Mouse (Mus musculus) embryonic facial prominence, embryonic 10.5 days (tissue): ENCODE measurements at regions not wholly inside any gene's neighbourhood (a gene's known extent, or its start where the extent isn't known, plus 50 kb on each side); places are given as distances from the start of the nearest gene placed in this dataset.

ENCODE experiments used
- DNase-seq: peaks from one replicate; pipeline ENCODE4 v3.0.0-alpha.2; 2017; ENCODE audit warnings: low spot score
- H3K27ac ChIP-seq: fragments of 300-500 bp; sonication (generic); replicated peaks from 2 replicates; pipeline ENCODE4 v1.5.1; 2016; ENCODE audit warnings: mild to moderate bottlenecking
- H3K27me3 ChIP-seq: fragments of 300-500 bp; sonication (generic); replicated peaks from 2 replicates; pipeline ENCODE4 v1.6.1; 2016; ENCODE audit warnings: low read depth, mild to moderate bottlenecking; ENCODE audit not compliant: poor library complexity, severe bottlenecking
- H3K36me3 ChIP-seq: fragments of 300-500 bp; sonication (generic); replicated peaks from 2 replicates; pipeline ENCODE4 v1.6.1; 2016; ENCODE audit warnings: mild to moderate bottlenecking, moderate library complexity
- H3K4me1 ChIP-seq: fragments of 300-500 bp; sonication (generic); 2 replicates; pipeline ENCODE4 v1.6.1; 2016
- H3K4me3 ChIP-seq: fragments of 300-500 bp; sonication (generic); 2 replicates; pipeline ENCODE4 v1.5.1; 2016; ENCODE audit warnings: mild to moderate bottlenecking, moderate library complexity
- H3K9me3 ChIP-seq: fragments of 300-500 bp; sonication (generic); 2 replicates; pipeline ENCODE4 v1.6.1; 2016; ENCODE audit warnings: mild to moderate bottlenecking
- WGBS: fragments of 180-500 bp; shearing (Covaris S2); methylation state at CpG from one replicate; pipeline ENCODE4 v1.1.7; 2016; 5-methylcytosine and 5-hydroxymethylcytosine counted together

GRCm38 (mm10) chr16:29706996-29707395 lies 127.9 kb downstream of the Opa1 start:
- WGBS, result 95% methylated on average over 4 of the region's 4 CpGs
- Histone ChIP-seq H3K4me1 (peaks cover 2% of the 10 kb centered on the region; the same call in 1 of the 2 replicates), H3K36me3 (no peaks in the 10 kb centered on the region), H3K27ac (no peak overlapping the region), H3K9me3 (no peaks in the 10 kb centered on the region), H3K27me3 (peaks cover 45% of the 10 kb centered on the region), H3K4me3 (no peak overlapping the region)
- DNase-seq, result no peak

- Histone ChIP-seq H3K9me3 (no peaks in the 10 kb centered on the region), H3K4me1 (peaks cover 4% of the 10 kb centered on the region; the same call in 1 of the 2 replicates), H3K27me3 (peaks cover 52% of the 10 kb centered on the region), H3K4me3 (no peak overlapping the region), H3K36me3 (no peaks in the 10 kb centered on the region), H3K27ac (no peak overlapping the region)
- 91% methylated on average over 11 of the region's 11 CpGs for WGBS
- DNase-seq, result no peak
These were observed 128.5 kb downstream of the Opa1 start for GRCm38 (mm10) chr16:29707656-29708055.

GRCm38 (mm10) chr16:29709072-29709471 lies 129.9 kb downstream of the Opa1 start:
- H3K36me3 ChIP-seq, result no peaks in the 10 kb centered on the region
- H3K27me3 ChIP-seq, result peaks cover 62% of the 10 kb centered on the region
- peaks cover 8% of the 10 kb centered on the region; the same call in 1 of the 2 replicates for H3K4me1 ChIP-seq
- no peak for DNase-seq
- 92% methylated on average over 4 of the region's 4 CpGs for WGBS
- H3K27ac ChIP-seq, result no peak overlapping the region
- H3K9me3 ChIP-seq, result no peaks in the 10 kb centered on the region
- H3K4me3 ChIP-seq, result no peak overlapping the region

- Histone ChIP-seq H3K4me1 (peaks cover 16% of the 10 kb centered on the region), H3K36me3 (no peaks in the 10 kb centered on the region), H3K4me3 (no peak overlapping the region), H3K27me3 (peaks cover 81% of the 10 kb centered on the region), H3K9me3 (no peaks in the 10 kb centered on the region), H3K27ac (no peak overlapping the region)
- DNase-seq, result no peak
These were observed 132.3 kb downstream of the Opa1 start for GRCm38 (mm10) chr16:29711386-29711785.

GRCm38 (mm10) chr16:29711912-29712681 lies 133.0 kb downstream of the Opa1 start:
- H3K36me3 ChIP-seq, result no peaks in the 10 kb centered on the region
- H3K4me3 ChIP-seq, result no peak overlapping the region
- no peak overlapping the region for H3K27ac ChIP-seq
- peaks cover 84% of the 10 kb centered on the region for H3K27me3 ChIP-seq
- WGBS, result 88% methylated on average over 12 of the region's 12 CpGs
- DNase-seq, result no peak
- H3K9me3 ChIP-seq, result no peaks in the 10 kb centered on the region
- peaks cover 16% of the 10 kb centered on the region for H3K4me1 ChIP-seq

- WGBS, result 75% methylated on average over 10 of the region's 10 CpGs
- peaks cover 33% of the 10 kb centered on the region for H3K4me1 ChIP-seq
- H3K27me3 ChIP-seq, result peaks cover 91% of the 10 kb centered on the region
- no peak overlapping the region for H3K4me3 ChIP-seq
- H3K9me3 ChIP-seq, result no peaks in the 10 kb centered on the region
- H3K36me3 ChIP-seq, result no peaks in the 10 kb centered on the region
- no peak for DNase-seq
- H3K27ac ChIP-seq, result no peak overlapping the region
These were observed 135.5 kb downstream of the Opa1 start for GRCm38 (mm10) chr16:29714612-29715127.

DNA sequence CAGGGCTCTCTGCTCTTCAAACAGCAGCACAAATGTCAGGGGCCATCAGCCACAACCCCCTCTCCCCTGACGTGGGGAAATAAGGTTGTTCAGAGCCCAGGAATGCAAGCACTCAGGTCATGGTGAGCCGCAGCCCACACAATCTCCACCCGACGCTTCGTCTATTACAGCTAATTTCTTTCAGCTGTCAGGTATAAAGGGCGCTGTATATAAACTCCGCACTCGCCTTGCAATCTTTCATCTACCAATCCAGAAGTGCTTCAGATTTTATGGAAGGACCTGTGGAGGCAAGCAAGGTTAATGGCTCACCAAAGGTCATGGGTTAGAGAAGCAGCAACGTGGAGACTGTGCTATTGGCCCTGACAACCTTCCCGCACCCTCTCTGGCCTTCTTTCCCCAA lies 139.8 kb downstream of the Opa1 start:
- DNase-seq, result peak; percentile 65
- H3K27me3 ChIP-seq, result peaks cover 95% of the 10 kb centered on the region
- H3K4me1 ChIP-seq, result peaks cover 61% of the 10 kb centered on the region
- H3K4me3 ChIP-seq, result 0 out of 2 replicates have a peak overlapping the region, but pooled peaks have one; percentile 9
- H3K9me3 ChIP-seq, result no peaks in the 10 kb centered on the region
- peak overlapping the region; percentile 76 for H3K27ac ChIP-seq
- no peaks in the 10 kb centered on the region for H3K36me3 ChIP-seq
- 33% methylated on average over 10 of the region's 10 CpGs for WGBS

DNA sequence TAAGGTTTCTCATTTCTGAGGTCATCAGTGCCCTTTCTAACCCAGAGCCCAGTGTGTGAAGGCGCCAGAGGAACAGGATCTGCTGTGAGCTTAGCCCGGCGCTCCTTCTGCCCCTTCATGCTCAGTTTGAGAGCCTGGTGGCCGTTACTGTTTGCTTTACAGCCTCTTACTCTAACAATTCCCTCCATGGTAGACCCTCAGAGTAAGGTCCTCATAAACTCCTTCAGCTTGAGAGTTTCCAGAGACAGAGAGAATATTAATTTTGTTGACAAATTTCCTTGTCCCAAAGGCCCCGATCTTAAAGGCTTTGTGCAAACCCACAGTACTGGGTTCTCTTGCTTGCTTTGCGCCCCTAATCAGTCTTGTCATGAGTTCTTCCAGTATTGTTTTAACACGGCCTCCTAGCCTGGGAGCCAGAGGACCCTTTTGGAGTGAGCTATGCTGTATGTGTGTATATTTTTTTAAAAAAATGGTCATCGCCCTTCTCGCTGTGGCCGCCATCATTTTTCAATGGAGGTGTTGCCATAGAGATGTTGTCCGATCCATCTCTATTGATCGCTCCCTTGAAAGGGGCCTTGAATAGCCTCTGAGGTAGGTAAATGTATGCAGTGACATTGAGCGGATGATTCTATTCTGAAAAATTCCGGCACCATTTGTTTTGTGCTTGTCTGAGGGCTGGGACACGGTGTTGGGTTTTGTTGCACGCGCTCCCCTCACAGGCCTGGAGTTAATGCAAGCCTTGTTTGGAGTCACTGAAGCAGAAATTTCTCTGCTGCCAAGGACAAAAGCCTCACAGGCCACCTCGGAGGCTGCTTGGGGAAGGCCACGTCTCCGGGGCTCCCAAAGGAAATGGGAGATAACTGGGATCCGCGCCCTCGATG lies 140.7 kb downstream of the Opa1 start:
- 51% methylated on average over 23 of the region's 23 CpGs for WGBS
- Histone ChIP-seq H3K36me3 (no peaks in the 10 kb centered on the region), H3K27me3 (peaks cover 93% of the 10 kb centered on the region), H3K27ac (peak overlapping the region; percentile 76), H3K4me1 (peaks cover 54% of the 10 kb centered on the region), H3K4me3 (no peak overlapping the region), H3K9me3 (no peaks in the 10 kb centered on the region)
- DNase-seq, result peak; percentile 45

DNA sequence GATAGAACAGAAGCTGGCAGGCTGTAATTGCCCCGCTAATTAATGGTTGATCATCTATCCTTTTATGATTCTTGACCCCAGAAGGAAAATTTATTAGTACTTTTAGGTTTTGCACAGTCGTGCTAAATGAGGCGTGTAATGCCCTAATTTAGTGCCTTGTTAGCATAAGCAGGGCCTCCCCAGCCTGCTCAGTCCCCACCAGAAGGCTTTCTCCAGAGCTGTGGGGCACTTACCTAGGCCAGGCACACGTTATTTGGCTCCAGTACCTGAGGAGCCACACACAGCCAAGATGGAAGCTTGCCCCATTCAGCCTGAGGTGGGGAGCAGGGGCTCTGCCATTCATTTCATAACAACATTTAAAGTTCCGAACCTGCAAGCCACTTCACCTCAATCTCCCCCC lies 146.0 kb downstream of the Opa1 start:
- peaks cover 97% of the 10 kb centered on the region for H3K27me3 ChIP-seq
- no peaks in the 10 kb centered on the region for H3K36me3 ChIP-seq
- H3K9me3 ChIP-seq, result no peaks in the 10 kb centered on the region
- no peak for DNase-seq
- H3K4me3 ChIP-seq, result no peak overlapping the region
- H3K4me1 ChIP-seq, result peaks cover 65% of the 10 kb centered on the region
- H3K27ac ChIP-seq, result peak overlapping the region; percentile 2; the same call in 1 of the 2 replicates
- 50% methylated on average over 5 of the region's 5 CpGs for WGBS

- H3K27me3 ChIP-seq, result peaks cover 97% of the 10 kb centered on the region
These were observed 146.4 kb downstream of the Opa1 start for GRCm38 (mm10) chr16:29725563-29725962.

DNA sequence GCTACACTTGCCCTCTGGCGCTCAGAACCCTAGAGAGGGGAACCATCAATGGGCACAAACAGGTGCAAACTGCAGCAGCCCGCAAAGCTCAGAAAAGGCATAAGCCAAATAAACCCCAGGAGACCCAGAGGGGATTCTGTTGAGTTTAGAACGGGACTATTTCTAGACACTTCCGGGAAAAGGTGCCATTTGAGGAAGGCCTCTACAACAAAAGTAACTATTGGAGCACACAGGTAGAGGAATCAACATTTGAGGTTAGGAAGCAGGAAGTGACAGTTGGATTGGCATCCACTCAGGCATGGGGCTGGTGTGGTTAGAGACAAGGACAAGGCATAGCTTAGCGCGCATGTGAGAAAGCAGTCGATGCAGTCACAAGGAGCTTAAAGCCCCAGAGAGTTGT lies 148.3 kb downstream of the Opa1 start:
- Histone ChIP-seq H3K4me3 (no peak overlapping the region), H3K4me1 (peaks cover 58% of the 10 kb centered on the region), H3K27me3 (peaks cover 98% of the 10 kb centered on the region), H3K27ac (no peak overlapping the region), H3K36me3 (no peaks in the 10 kb centered on the region), H3K9me3 (no peaks in the 10 kb centered on the region)
- DNase-seq, result no peak
- 92% methylated on average over 7 of the region's 7 CpGs for WGBS

More at GRCm38 (mm10) chr16:29725563-29725962, 146.4 kb downstream of the Opa1 start:
- H3K36me3 ChIP-seq, result no peaks in the 10 kb centered on the region
- WGBS, result 63% methylated on average over 4 of the region's 4 CpGs
- peaks cover 65% of the 10 kb centered on the region for H3K4me1 ChIP-seq
- H3K27ac ChIP-seq, result peak overlapping the region; percentile 2; the same call in 1 of the 2 replicates
- H3K4me3 ChIP-seq, result no peak overlapping the region
- no peaks in the 10 kb centered on the region for H3K9me3 ChIP-seq
- DNase-seq, result no peak

GRCm38 (mm10) chr16:29728769-29729481 lies 149.8 kb downstream of the Opa1 start:
- Histone ChIP-seq H3K27me3 (peaks cover 98% of the 10 kb centered on the region), H3K4me3 (no peak overlapping the region), H3K4me1 (peaks cover 56% of the 10 kb centered on the region), H3K36me3 (no peaks in the 10 kb centered on the region), H3K27ac (no peak overlapping the region), H3K9me3 (no peaks in the 10 kb centered on the region)
- DNase-seq, result peak; percentile 88
- WGBS, result 22% methylated on average over 10 of the region's 10 CpGs
